Mouse (Mus musculus): ENCODE measurements around the gene Olfr141. TPM values are rescaled to one million over a fixed set of nuclear protein-coding genes. Genes with fewer than 3 reads are reported as not detected.

Olfr141 gene
- polyA plus RNA-seq (2016; fragmentation: Nextera tagmentation; extraction: Ambion mirVana) = not detected in 2 replicates

GRCm38 (mm10) chr2:86809918-86810317 is at the start of gene Olfr141:
Gene Olfr141, minus strand, starts transcription at chr2:86810018.
- Histone ChIP-seq H3K4me1 (no peaks in the 10 kb centered on the region), H3K36me3 (no peaks in the 10 kb centered on the region), H3K9ac (no peak within 1 kb of the TSS), H3K27ac (no peak within 1 kb of the TSS), H3K27me3 (no peaks in the 10 kb centered on the region), H3K4me3 (no peak within 1 kb of the TSS), H3K9me3 (no peaks in the 10 kb centered on the region), H3K4me2 (replicated peaks) (no peak within 1 kb of the TSS)
- no peak for ATAC-seq (ENCODE audit: insufficient number of reproducible peaks, insufficient read depth, low FRiP score, low TSS enrichment)

- Histone ChIP-seq H3K36me3 (no peaks in the 10 kb centered on the region), H3K4me1 (no peaks in the 10 kb centered on the region), H3K27ac (no peak within 1 kb of the TSS), H3K9me3 (no peaks in the 10 kb centered on the region), H3K4me3 (no peak within 1 kb of the TSS), H3K9ac (no peak within 1 kb of the TSS), H3K4me2 (replicated peaks) (no peak within 1 kb of the TSS), H3K27me3 (no peaks in the 10 kb centered on the region)
- WGBS = 86% methylated on average over 3 of the region's 3 CpGs
- no peak for ATAC-seq (ENCODE audit: insufficient number of reproducible peaks, insufficient read depth, low FRiP score, low TSS enrichment)
These were observed 41.8 kb upstream of the Olfr141 start, which contains the start of gene Olfr1095 for GRCm38 (mm10) chr2:86851596-86851995. Gene Olfr1095, minus strand, starts transcription at chr2:86851696.

GRCm38 (mm10) chr2:86824363-86824762 is 14.5 kb upstream of the Olfr141 start, which contains the start of gene Olfr1094:
Gene Olfr1094, plus strand, starts transcription at chr2:86824663.
- no peak within 1 kb of the TSS for H3K4me2 ChIP-seq (replicated peaks)
- no peaks in the 10 kb centered on the region for H3K4me1 ChIP-seq
- no peaks in the 10 kb centered on the region for H3K9me3 ChIP-seq
- H3K9ac ChIP-seq = no peak within 1 kb of the TSS
- no peaks in the 10 kb centered on the region for H3K36me3 ChIP-seq
- no peak for ATAC-seq (ENCODE audit: insufficient number of reproducible peaks, insufficient read depth, low FRiP score, low TSS enrichment)
- no peak within 1 kb of the TSS for H3K4me3 ChIP-seq
- H3K27ac ChIP-seq = no peak within 1 kb of the TSS
- H3K27me3 ChIP-seq = no peaks in the 10 kb centered on the region

GRCm38 (mm10) chr2:86782179-86782578 is 27.6 kb downstream of the Olfr141 start, which contains the start of gene Olfr1093:
Gene Olfr1093, plus strand, starts transcription at chr2:86782479.
- ATAC-seq (ENCODE audit: insufficient number of reproducible peaks, insufficient read depth, low FRiP score, low TSS enrichment) = no peak
- H3K27me3 ChIP-seq = no peaks in the 10 kb centered on the region

GRCm38 (mm10) chr2:86761050-86761449 is 48.8 kb downstream of the Olfr141 start:
- Histone ChIP-seq H3K4me2 (replicated peaks) (no peak overlapping the region), H3K36me3 (no peaks in the 10 kb centered on the region), H3K4me3 (no peak overlapping the region), H3K9ac (no peak overlapping the region), H3K27ac (no peak overlapping the region), H3K27me3 (no peaks in the 10 kb centered on the region), H3K4me1 (no peaks in the 10 kb centered on the region), H3K9me3 (no peaks in the 10 kb centered on the region)
- 93% methylated on average over 6 of the region's 6 CpGs for WGBS
- no peak for ATAC-seq (ENCODE audit: insufficient number of reproducible peaks, insufficient read depth, low FRiP score, low TSS enrichment)

More at GRCm38 (mm10) chr2:86782179-86782578, 27.6 kb downstream of the Olfr141 start, which contains the start of gene Olfr1093:
- Histone ChIP-seq H3K9me3 (no peaks in the 10 kb centered on the region), H3K4me3 (no peak within 1 kb of the TSS), H3K4me2 (replicated peaks) (no peak within 1 kb of the TSS), H3K27ac (no peak within 1 kb of the TSS), H3K9ac (no peak within 1 kb of the TSS), H3K4me1 (no peaks in the 10 kb centered on the region), H3K36me3 (no peaks in the 10 kb centered on the region)
- 85% methylated on average over 2 of the region's 2 CpGs for WGBS

- no peak within 1 kb of the TSS for H3K4me3 ChIP-seq
- 85% methylated on average over 1 of the region's 1 CpGs for WGBS
- H3K9ac ChIP-seq = no peak within 1 kb of the TSS
- H3K9me3 ChIP-seq = no peaks in the 10 kb centered on the region
- no peaks in the 10 kb centered on the region for H3K27me3 ChIP-seq
- no peaks in the 10 kb centered on the region for H3K36me3 ChIP-seq
- no peak for ATAC-seq (ENCODE audit: insufficient number of reproducible peaks, insufficient read depth, low FRiP score, low TSS enrichment)
- H3K4me2 ChIP-seq (replicated peaks) = no peak within 1 kb of the TSS
- no peaks in the 10 kb centered on the region for H3K4me1 ChIP-seq
- H3K27ac ChIP-seq = no peak within 1 kb of the TSS
These were observed 50.9 kb downstream of the Olfr141 start, which contains the start of gene Olfr1090 for GRCm38 (mm10) chr2:86758893-86759292. Gene Olfr1090, minus strand, starts transcription at chr2:86758993.

Other genes starting within 250 kb of the Olfr141 start
- not detected in 2 replicates for gene Olfr1082, start 211.1 kb downstream of the Olfr141 start, polyA plus RNA-seq (2016; fragmentation: Nextera tagmentation; extraction: Ambion mirVana)
- not detected in 2 replicates for gene Olfr1084, start 170.3 kb downstream of the Olfr141 start, polyA plus RNA-seq (2016; fragmentation: Nextera tagmentation; extraction: Ambion mirVana)
- gene Olfr1085, start 148.0 kb downstream of the Olfr141 start, polyA plus RNA-seq (2016; fragmentation: Nextera tagmentation; extraction: Ambion mirVana) = not detected in 2 replicates
- not detected in 2 replicates for gene Olfr1086, start 129.9 kb downstream of the Olfr141 start, polyA plus RNA-seq (2016; fragmentation: Nextera tagmentation; extraction: Ambion mirVana)
- gene Olfr1087, start 111.6 kb downstream of the Olfr141 start, polyA plus RNA-seq (2016; fragmentation: Nextera tagmentation; extraction: Ambion mirVana) = not detected in 2 replicates
- not detected in 2 replicates for gene Olfr1089, start 76.3 kb downstream of the Olfr141 start, polyA plus RNA-seq (2016; fragmentation: Nextera tagmentation; extraction: Ambion mirVana)
- gene Olfr1090, start 51.0 kb downstream of the Olfr141 start, polyA plus RNA-seq (2016; fragmentation: Nextera tagmentation; extraction: Ambion mirVana) = not detected in 2 replicates
- not detected in 2 replicates for gene Olfr1093, start 27.5 kb downstream of the Olfr141 start, polyA plus RNA-seq (2016; fragmentation: Nextera tagmentation; extraction: Ambion mirVana)
- gene Olfr1094, start 14.6 kb upstream of the Olfr141 start, polyA plus RNA-seq (2016; fragmentation: Nextera tagmentation; extraction: Ambion mirVana) = not detected in 2 replicates
- not detected in 2 replicates for gene Olfr1095, start 41.7 kb upstream of the Olfr141 start, polyA plus RNA-seq (2016; fragmentation: Nextera tagmentation; extraction: Ambion mirVana)
- gene Gm13723, start 64.8 kb upstream of the Olfr141 start, polyA plus RNA-seq (2016; fragmentation: Nextera tagmentation; extraction: Ambion mirVana) = not detected in 2 replicates
- not detected in 2 replicates for gene Olfr1097, start 82.2 kb upstream of the Olfr141 start, polyA plus RNA-seq (2016; fragmentation: Nextera tagmentation; extraction: Ambion mirVana)
- gene Olfr1098, start 114.5 kb upstream of the Olfr141 start, polyA plus RNA-seq (2016; fragmentation: Nextera tagmentation; extraction: Ambion mirVana) = not detected in 2 replicates
- not detected in 2 replicates for gene Olfr1099, start 150.7 kb upstream of the Olfr141 start, polyA plus RNA-seq (2016; fragmentation: Nextera tagmentation; extraction: Ambion mirVana)
- not detected in 2 replicates for gene Olfr1100, start 169.9 kb upstream of the Olfr141 start, polyA plus RNA-seq (2016; fragmentation: Nextera tagmentation; extraction: Ambion mirVana)
- gene Olfr1101, start 181.2 kb upstream of the Olfr141 start, polyA plus RNA-seq (2016; fragmentation: Nextera tagmentation; extraction: Ambion mirVana) = not detected in 2 replicates
- not detected in 2 replicates for gene Olfr1102, start 188.4 kb upstream of the Olfr141 start, polyA plus RNA-seq (2016; fragmentation: Nextera tagmentation; extraction: Ambion mirVana)
- not detected in 2 replicates for gene Olfr1104, start 217.1 kb upstream of the Olfr141 start, polyA plus RNA-seq (2016; fragmentation: Nextera tagmentation; extraction: Ambion mirVana)
- not detected in 2 replicates for gene Olfr1105, start 226.5 kb upstream of the Olfr141 start, polyA plus RNA-seq (2016; fragmentation: Nextera tagmentation; extraction: Ambion mirVana)
- not detected in 2 replicates for gene Olfr1106, start 242.3 kb upstream of the Olfr141 start, polyA plus RNA-seq (2016; fragmentation: Nextera tagmentation; extraction: Ambion mirVana)

All from embryonic facial prominence, embryonic 12.5 days (tissue).